Mouse (Mus musculus): ENCODE measurements at regions not wholly inside any gene's neighbourhood (a gene's known extent, or its start where the extent isn't known, plus 50 kb on each side); places are given as distances from the start of the nearest gene placed in this dataset.

DNA sequence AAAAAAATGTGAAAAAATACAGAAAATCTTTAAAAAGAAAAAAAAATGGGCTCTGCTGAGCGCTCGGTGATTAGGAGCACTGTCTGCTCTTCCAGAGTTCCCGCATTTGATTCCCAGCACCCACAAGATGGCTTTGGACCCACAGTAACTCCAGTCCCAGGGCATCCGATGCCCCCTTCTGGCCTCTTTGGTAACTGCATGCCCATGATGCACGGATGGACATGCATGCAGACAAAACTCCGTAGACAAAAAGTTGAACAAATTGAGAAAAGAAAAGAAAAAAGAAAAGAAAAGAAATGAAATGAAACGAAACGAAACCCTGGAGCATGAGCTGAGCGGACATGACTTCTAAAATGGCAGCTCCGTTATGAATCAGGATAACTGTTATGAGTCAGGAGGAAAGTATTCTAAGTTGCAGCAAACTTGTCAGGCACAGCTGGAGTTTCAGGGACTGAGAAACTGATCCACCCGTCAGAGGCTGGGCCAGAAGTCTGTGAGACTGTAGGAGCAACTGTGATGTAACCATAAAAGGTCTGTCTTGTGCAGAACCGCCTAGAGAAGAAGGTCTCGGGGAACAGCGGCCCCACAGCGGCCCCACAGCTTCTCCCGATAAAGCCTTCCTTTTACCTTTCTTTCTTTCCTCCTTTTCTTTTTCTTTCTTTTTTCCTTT, 102.3 kb upstream of the Ubr2 start:
- Histone ChIP-seq H3K79me2 (replicated peaks; ENCODE audit: control insufficient read depth, extremely low read depth, insufficient read depth, poor library complexity, severe bottlenecking) (no peaks in the 10 kb centered on the region), H3K4me1 (ENCODE audit: control insufficient read depth in 1 of 2, insufficient read depth in 2 of 2) (no peaks in the 10 kb centered on the region), H3K4me2 (ENCODE audit: insufficient read depth, low read depth, poor library complexity, severe bottlenecking) (no peak overlapping the region), H3K27ac (ENCODE audit: insufficient read depth, low read depth) (no peak overlapping the region), H3K27me3 (replicated peaks) (no peaks in the 10 kb centered on the region), H3K4me3 (replicated peaks in 1 of 3; ENCODE audit: low read depth in 2 of 3, low read length in 2 of 3, poor library complexity in 1 of 3) (no peak overlapping the region), H3K9me3 (replicated peaks; ENCODE audit: low read length) (peaks cover 4% of the 10 kb centered on the region), H3K36me3 (replicated peaks in 1 of 2; ENCODE audit: control insufficient read depth in 1 of 2, insufficient read depth in 1 of 2, low read length in 1 of 2) (no peaks in the 10 kb centered on the region), H3K9ac (ENCODE audit: insufficient read depth, low read depth) (no peak overlapping the region)
- DNase-seq (ENCODE audit: extremely low read depth): no peak
- no peak for TF ChIP-seq KAT2A (IDR thresholded peaks at IDR 0.05; ENCODE audit: insufficient replicate concordance, low read length)
- TF ChIP-seq MEF2A (IDR thresholded peaks at IDR 0.05; ENCODE audit: borderline replicate concordance, low read depth, low read length): no peak
- TF ChIP-seq ZNF384 (IDR thresholded peaks at IDR 0.05; ENCODE audit: low read depth, low read length): no peak
- 0 out of 2 replicates have a peak, but pooled peaks have one; percentile 7 for TF ChIP-seq BHLHE40 (IDR thresholded peaks at IDR 0.05; ENCODE audit: low read depth, low read length)
- TF ChIP-seq POLR2A (IDR thresholded peaks at IDR 0.05; ENCODE audit: low read depth, low read length): no peak
- TF ChIP-seq IRF4 (IDR thresholded peaks at IDR 0.05; ENCODE audit: low read depth, low read length): peak; percentile 33; the same call in 1 of the 2 replicates
- TF ChIP-seq JUND (conservative IDR thresholded peaks at IDR 0.05; ENCODE audit: low read depth, low read length): peak; percentile 40; the same call in 1 of the 2 replicates
- TF ChIP-seq ZKSCAN1 (IDR thresholded peaks at IDR 0.05; ENCODE audit: borderline replicate concordance, low read depth, low read length): no peak
- no peak for TF ChIP-seq MAZ (IDR thresholded peaks at IDR 0.05; ENCODE audit: low read depth, low read length)
- TF ChIP-seq SMC3 (IDR thresholded peaks at IDR 0.05; ENCODE audit: low read depth, low read length): peak; percentile 23; the same call in 1 of the 2 replicates
- peak in 1 of 2 experiments; percentile 40; a peak in 2 of 4 replicates for TF ChIP-seq CTCF (conservative IDR thresholded peaks at IDR 0.05 in 1 of 2, IDR thresholded peaks at IDR 0.05 in 1 of 2; ENCODE audit: low read depth in 2 of 2, low read length in 2 of 2)
- TF ChIP-seq E2F4 (IDR thresholded peaks at IDR 0.05; ENCODE audit: insufficient replicate concordance, low read depth, low read length): no peak
- no peak for TF ChIP-seq NRF1 (IDR thresholded peaks at IDR 0.05; ENCODE audit: low read depth, low read length)
- TF ChIP-seq RAD21 (IDR thresholded peaks at IDR 0.05; ENCODE audit: low read depth, low read length): no peak; the same call in none of the 2 replicates
- TF ChIP-seq GABPA (IDR thresholded peaks at IDR 0.05; ENCODE audit: insufficient replicate concordance, low read depth, low read length): no peak
- TF ChIP-seq MAX (IDR thresholded peaks at IDR 0.05; ENCODE audit: low read length): no peak
- TF ChIP-seq CHD2 (IDR thresholded peaks at IDR 0.05; ENCODE audit: low read length): no peak
- peak; percentile 44; the same call in 1 of the 2 replicates for TF ChIP-seq JUN (IDR thresholded peaks at IDR 0.05; ENCODE audit: insufficient read depth, low read depth, low read length)
- TF ChIP-seq HCFC1 (IDR thresholded peaks at IDR 0.05; ENCODE audit: low read depth, low read length): no peak
- peak; percentile 51 for TF ChIP-seq EP300 (IDR thresholded peaks at IDR 0.05; ENCODE audit: low read length)
- TF ChIP-seq SIN3A (IDR thresholded peaks at IDR 0.05; ENCODE audit: low read length): no peak
- dilution Hi-C loops (cut with MboI; ENCODE audit: extremely low pct_ligation_motif_present, extremely low pct_unique_long_range_greater_than_20kb, low sequenced_read_pairs) (no loop called here), in situ Hi-C loops (cut with MboI; ENCODE audit: low pct_ligation_motif_present, low pct_unique_long_range_greater_than_20kb, low sequenced_read_pairs) (no loop called here)

DNA sequence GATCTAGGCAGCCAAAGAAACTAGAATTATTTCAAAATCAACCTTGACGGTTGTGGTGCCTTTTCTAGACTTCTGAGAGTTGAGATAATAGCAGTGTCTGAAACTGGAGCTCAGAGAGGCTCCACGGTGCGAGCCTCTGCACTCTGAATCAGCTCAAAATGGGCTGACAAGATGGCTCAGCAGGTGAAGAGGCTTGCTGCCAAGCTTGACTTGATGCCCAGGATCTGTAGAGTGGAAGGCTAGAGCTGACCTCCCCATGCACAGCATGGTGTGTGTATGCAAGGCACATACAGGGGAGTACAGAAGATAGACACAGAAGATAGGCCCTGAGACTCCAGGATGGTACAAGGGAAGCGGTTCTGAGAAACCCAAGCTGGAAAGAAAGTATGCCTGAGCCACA, 100.5 kb upstream of the Ubr2 start:
- TF ChIP-seq CHD1 (IDR thresholded peaks at IDR 0.05; ENCODE audit: low read depth, low read length) (no peak), MAFK (IDR thresholded peaks at IDR 0.05; ENCODE audit: insufficient replicate concordance, low read length) (no peak), ZNF384 (IDR thresholded peaks at IDR 0.05; ENCODE audit: low read depth, low read length) (no peak), USF1 (IDR thresholded peaks at IDR 0.05; ENCODE audit: low read depth, low read length) (no peak), PAX5 (IDR thresholded peaks at IDR 0.05; ENCODE audit: low read length) (no peak), ZKSCAN1 (IDR thresholded peaks at IDR 0.05; ENCODE audit: borderline replicate concordance, low read depth, low read length) (no peak), JUN (IDR thresholded peaks at IDR 0.05; ENCODE audit: insufficient read depth, low read depth, low read length) (no peak), POLR2A (IDR thresholded peaks at IDR 0.05; ENCODE audit: low read depth, low read length) (no peak), GABPA (IDR thresholded peaks at IDR 0.05; ENCODE audit: insufficient replicate concordance, low read depth, low read length) (no peak), MEF2A (IDR thresholded peaks at IDR 0.05; ENCODE audit: borderline replicate concordance, low read depth, low read length) (no peak), E2F4 (IDR thresholded peaks at IDR 0.05; ENCODE audit: insufficient replicate concordance, low read depth, low read length) (no peak), BHLHE40 (IDR thresholded peaks at IDR 0.05; ENCODE audit: low read depth, low read length) (no peak)
- no peaks in the 10 kb centered on the region for H3K4me1 ChIP-seq (ENCODE audit: control insufficient read depth in 1 of 2, insufficient read depth in 2 of 2)
- H3K9me3 ChIP-seq (replicated peaks; ENCODE audit: low read length): peaks cover 4% of the 10 kb centered on the region
- H3K4me2 ChIP-seq (ENCODE audit: insufficient read depth, low read depth, poor library complexity, severe bottlenecking): no peak overlapping the region
- no peak overlapping the region for H3K27ac ChIP-seq (ENCODE audit: insufficient read depth, low read depth)
- dilution Hi-C loops (cut with MboI; ENCODE audit: extremely low pct_ligation_motif_present, extremely low pct_unique_long_range_greater_than_20kb, low sequenced_read_pairs): no loop called here
- no peaks in the 10 kb centered on the region for H3K27me3 ChIP-seq (replicated peaks)
- no peak for DNase-seq (ENCODE audit: extremely low read depth)
- H3K9ac ChIP-seq (ENCODE audit: insufficient read depth, low read depth): no peak overlapping the region
- H3K36me3 ChIP-seq (replicated peaks in 1 of 2; ENCODE audit: control insufficient read depth in 1 of 2, insufficient read depth in 1 of 2, low read length in 1 of 2): no peaks in the 10 kb centered on the region
- no peak overlapping the region for H3K4me3 ChIP-seq (replicated peaks in 1 of 3; ENCODE audit: low read depth in 2 of 3, low read length in 2 of 3, poor library complexity in 1 of 3)
- in situ Hi-C loops (cut with MboI; ENCODE audit: low pct_ligation_motif_present, low pct_unique_long_range_greater_than_20kb, low sequenced_read_pairs): no loop called here
- no peaks in the 10 kb centered on the region for H3K79me2 ChIP-seq (replicated peaks; ENCODE audit: control insufficient read depth, extremely low read depth, insufficient read depth, poor library complexity, severe bottlenecking)

All from CH12.LX (cell line).